Mouse (Mus musculus) MEL (cell line): Measurements from ENCODE around the gene Carnmt1. TPM values are rescaled to one million over a fixed set of nuclear protein-coding genes. Genes with fewer than 3 reads are reported as not detected.

Experiments
- DNase-seq: peaks from one replicate; pipeline ENCODE4 v3.0.0; 2011; ENCODE audit warnings: low read depth, low spot score
- H3K27ac ChIP-seq: 2 replicates; pipeline ENCODE4 v1.5.1; 2012; ENCODE audit warnings: low read depth, mild to moderate bottlenecking, control low read depth, low read length, moderate library complexity; ENCODE audit not compliant: control insufficient read depth
- H3K27me3 ChIP-seq, 2 experiments: fragments of 150-350 bp in 1 of 2; sonication (generic) in 1 of 2; 2 replicates each; pipeline ENCODE4 v1.6.1; 2012; ENCODE audit warnings: low read length in 2 of 2, mild to moderate bottlenecking in 2 of 2, improper control_type of control experiment in 1 of 2, moderate library complexity in 1 of 2; ENCODE audit not compliant: insufficient read depth in 2 of 2, control insufficient read depth in 1 of 2
- H3K36me3 ChIP-seq, 2 experiments: 2 replicates each; pipeline ENCODE4 v1.6.1; 2012 to 2014; ENCODE audit warnings: low read length in 2 of 2, improper control_type of control experiment in 1 of 2, inconsistent platforms in 1 of 2, mild to moderate bottlenecking in 1 of 2; ENCODE audit not compliant: insufficient read depth in 2 of 2, control insufficient read depth in 1 of 2
- H3K4me1 ChIP-seq, 2 experiments: fragments of 150-350 bp in 1 of 2; sonication (generic) in 1 of 2; 2 replicates each; pipeline ENCODE4 v1.6.1; 2012; ENCODE audit warnings: low read length in 2 of 2, improper control_type of control experiment in 1 of 2, mild to moderate bottlenecking in 1 of 2; ENCODE audit not compliant: insufficient read depth in 2 of 2, control insufficient read depth in 1 of 2
- H3K4me3 ChIP-seq, 2 experiments: fragments of 150-350 bp in 1 of 2; sonication (generic) in 1 of 2; 2 replicates each; pipeline ENCODE4 v1.5.1; 2012; ENCODE audit warnings: low read depth in 2 of 2, low read length in 2 of 2, mild to moderate bottlenecking in 2 of 2, moderate library complexity in 2 of 2, control low read depth in 1 of 2, improper control_type of control experiment in 1 of 2; ENCODE audit not compliant: control insufficient read depth in 1 of 2, insufficient read depth in 1 of 2
- H3K79me2 ChIP-seq: 2 replicates; pipeline ENCODE4 v1.6.1; 2012; ENCODE audit warnings: mild to moderate bottlenecking, low read length, moderate library complexity; ENCODE audit not compliant: control insufficient read depth, poor library complexity, insufficient read depth
- H3K9ac ChIP-seq: 2 replicates; pipeline ENCODE4 v1.6.1; 2012; ENCODE audit warnings: low read depth, mild to moderate bottlenecking, control low read depth, low read length, moderate library complexity; ENCODE audit not compliant: control insufficient read depth, poor library complexity, severe bottlenecking
- H3K9me3 ChIP-seq: fragments of 150-350 bp; sonication (generic); replicated peaks from 2 replicates; pipeline ENCODE4 v1.6.1; 2012; ENCODE audit warnings: mild to moderate bottlenecking, low read length, improper control_type of control experiment, moderate library complexity; ENCODE audit not compliant: insufficient read depth
- BHLHE40 ChIP-seq: IDR thresholded peaks from 2 replicates; pipeline ENCODE4 v1.6.1; 2012; ENCODE audit warnings: low read depth, mild to moderate bottlenecking, inconsistent platforms, low read length, improper control_type of control experiment, borderline replicate concordance
- CHD2 ChIP-seq: IDR thresholded peaks from 2 replicates; pipeline ENCODE4 v1.6.1; 2011; ENCODE audit warnings: low read length, improper control_type of control experiment
- CTCF ChIP-seq, 3 experiments: IDR thresholded peaks in 2 of 3; conservative IDR thresholded peaks in 1 of 3; 2 replicates each; pipeline ENCODE4 v1.5.1; 2011 to 2012; ENCODE audit warnings: low read length in 3 of 3, low read depth in 2 of 3, mild to moderate bottlenecking in 2 of 3, improper control_type of control experiment in 1 of 3, inconsistent platforms in 1 of 3, mixed read lengths in 1 of 3, moderate library complexity in 1 of 3; ENCODE audit not compliant: control insufficient read depth in 1 of 3, insufficient read depth in 1 of 3, poor library complexity in 1 of 3, severe bottlenecking in 1 of 3
- E2F4 ChIP-seq: IDR thresholded peaks from 2 replicates; pipeline ENCODE4 v1.6.1; 2011; ENCODE audit warnings: low read depth, low read length, improper control_type of control experiment, borderline replicate concordance
- ELF1 ChIP-seq: IDR thresholded peaks from 2 replicates; pipeline ENCODE4 v1.6.1; 2014; ENCODE audit warnings: low read depth, mild to moderate bottlenecking, inconsistent platforms, low read length, improper control_type of control experiment, moderate library complexity
- EP300 ChIP-seq, 2 experiments: IDR thresholded peaks; 2 replicates each; pipeline ENCODE4 v1.6.1; 2011; ENCODE audit warnings: improper control_type of control experiment in 2 of 2, low read length in 2 of 2, low read depth in 1 of 2, mild to moderate bottlenecking in 1 of 2
- ETS1 ChIP-seq: IDR thresholded peaks from 2 replicates; pipeline ENCODE4 v1.6.1; 2012; ENCODE audit warnings: low read depth, mild to moderate bottlenecking, inconsistent platforms, low read length, improper control_type of control experiment, moderate library complexity
- GATA1 ChIP-seq: IDR thresholded peaks from 2 replicates; pipeline ENCODE4 v1.6.1; 2011; ENCODE audit warnings: low read depth, low read length, improper control_type of control experiment
- HCFC1 ChIP-seq: IDR thresholded peaks from 2 replicates; pipeline ENCODE4 v1.6.1; 2012; ENCODE audit warnings: low read depth, mild to moderate bottlenecking, inconsistent platforms, low read length, improper control_type of control experiment, moderate library complexity
- JUND ChIP-seq: IDR thresholded peaks from 2 replicates; pipeline ENCODE4 v1.6.1; 2011; ENCODE audit warnings: low read depth, mild to moderate bottlenecking, improper control_type of control experiment, low read length
- KAT2A ChIP-seq: conservative IDR thresholded peaks from 2 replicates; pipeline ENCODE4 v1.6.1; 2012; ENCODE audit warnings: low read depth, low read length, improper control_type of control experiment, inconsistent platforms
- MAFK ChIP-seq: IDR thresholded peaks from 2 replicates; pipeline ENCODE4 v1.6.1; 2011; ENCODE audit warnings: low read depth, mild to moderate bottlenecking, low read length, improper control_type of control experiment, borderline replicate concordance
- MAX ChIP-seq: IDR thresholded peaks from 2 replicates; pipeline ENCODE4 v1.6.1; 2011; ENCODE audit warnings: low read length, improper control_type of control experiment
- MAZ ChIP-seq: IDR thresholded peaks from 2 replicates; pipeline ENCODE4 v1.6.1; 2012; ENCODE audit warnings: low read depth, mild to moderate bottlenecking, inconsistent platforms, low read length, improper control_type of control experiment
- MXI1 ChIP-seq: IDR thresholded peaks from 2 replicates; pipeline ENCODE4 v1.6.1; 2011; ENCODE audit warnings: mild to moderate bottlenecking, low read depth, low read length, improper control_type of control experiment
- MYB ChIP-seq: IDR thresholded peaks from 2 replicates; pipeline ENCODE4 v1.6.1; 2011; ENCODE audit warnings: mild to moderate bottlenecking, low read depth, low read length, improper control_type of control experiment
- MYC ChIP-seq: IDR thresholded peaks from 2 replicates; pipeline ENCODE4 v1.6.1; 2011; ENCODE audit warnings: low read depth, mild to moderate bottlenecking, low read length, improper control_type of control experiment, moderate library complexity
- NELFE ChIP-seq: IDR thresholded peaks from 2 replicates; pipeline ENCODE4 v1.6.1; 2011; ENCODE audit warnings: low read depth, low read length, improper control_type of control experiment
- NRF1 ChIP-seq: IDR thresholded peaks from 2 replicates; pipeline ENCODE4 v1.6.1; 2014; ENCODE audit warnings: low read depth, mild to moderate bottlenecking, inconsistent platforms, low read length, improper control_type of control experiment, moderate library complexity; ENCODE audit not compliant: poor library complexity, insufficient read depth, severe bottlenecking
- POLR2A ChIP-seq, 2 experiments: IDR thresholded peaks; 2 replicates each; pipeline ENCODE4 v1.6.1; 2011 to 2012; ENCODE audit warnings: low read length in 2 of 2, mild to moderate bottlenecking in 2 of 2, control low read depth in 1 of 2, improper control_type of control experiment in 1 of 2, low read depth in 1 of 2, moderate library complexity in 1 of 2; ENCODE audit not compliant: control insufficient read depth in 1 of 2, insufficient read depth in 1 of 2, poor library complexity in 1 of 2
- POLR2AphosphoS2 ChIP-seq: IDR thresholded peaks from 2 replicates; pipeline ENCODE4 v1.6.1; 2011; ENCODE audit warnings: low read length, improper control_type of control experiment
- POLR2AphosphoS5 ChIP-seq: IDR thresholded peaks from 2 replicates; pipeline ENCODE4 v1.6.1; 2012; ENCODE audit warnings: low read depth, borderline replicate concordance, mild to moderate bottlenecking, inconsistent platforms, low read length, moderate library complexity, mixed read lengths
- RAD21 ChIP-seq: IDR thresholded peaks from 2 replicates; pipeline ENCODE4 v1.6.1; 2011; ENCODE audit warnings: mild to moderate bottlenecking, low read depth, low read length, improper control_type of control experiment
- RCOR1 ChIP-seq: IDR thresholded peaks from 2 replicates; pipeline ENCODE4 v1.6.1; 2012; ENCODE audit warnings: low read depth, mild to moderate bottlenecking, inconsistent platforms, low read length, improper control_type of control experiment
- SIN3A ChIP-seq: IDR thresholded peaks from 2 replicates; pipeline ENCODE4 v1.6.1; 2012; ENCODE audit warnings: low read length, improper control_type of control experiment, inconsistent platforms
- SMC3 ChIP-seq: IDR thresholded peaks from 2 replicates; pipeline ENCODE4 v1.6.1; 2011; ENCODE audit warnings: low read depth, low read length, improper control_type of control experiment
- TAL1 ChIP-seq: IDR thresholded peaks from 2 replicates; pipeline ENCODE4 v1.6.1; 2012; ENCODE audit warnings: mild to moderate bottlenecking, inconsistent platforms, low read length, moderate library complexity, mixed read lengths
- TBP ChIP-seq: IDR thresholded peaks from 2 replicates; pipeline ENCODE4 v1.8.0; 2011; ENCODE audit warnings: low read depth, low read length, improper control_type of control experiment
- TCF12 ChIP-seq: IDR thresholded peaks from 2 replicates; pipeline ENCODE4 v1.6.1; 2014; ENCODE audit warnings: low read depth, mild to moderate bottlenecking, inconsistent platforms, low read length, improper control_type of control experiment, moderate library complexity
- UBTF ChIP-seq: IDR thresholded peaks from 2 replicates; pipeline ENCODE4 v1.6.1; 2012; ENCODE audit warnings: low read depth, mild to moderate bottlenecking, inconsistent platforms, low read length, improper control_type of control experiment, moderate library complexity, borderline replicate concordance; ENCODE audit not compliant: insufficient read depth
- USF1 ChIP-seq: IDR thresholded peaks from 2 replicates; pipeline ENCODE4 v1.6.1; 2014; ENCODE audit warnings: low read depth, mild to moderate bottlenecking, inconsistent platforms, low read length, improper control_type of control experiment, moderate library complexity
- USF2 ChIP-seq, 2 experiments: IDR thresholded peaks; 2 replicates each; pipeline ENCODE4 v1.6.1; 2011 to 2012; ENCODE audit warnings: improper control_type of control experiment in 2 of 2, low read length in 2 of 2, borderline replicate concordance in 1 of 2, inconsistent platforms in 1 of 2, low read depth in 1 of 2, mild to moderate bottlenecking in 1 of 2; ENCODE audit not compliant: insufficient read depth in 1 of 2
- ZC3H11A ChIP-seq: IDR thresholded peaks from 2 replicates; pipeline ENCODE4 v1.6.1; 2012; ENCODE audit warnings: low read depth, mild to moderate bottlenecking, inconsistent platforms, low read length, improper control_type of control experiment
- ZKSCAN1 ChIP-seq: IDR thresholded peaks from 2 replicates; pipeline ENCODE4 v1.6.1; 2012; ENCODE audit warnings: low read depth, mild to moderate bottlenecking, inconsistent platforms, low read length, improper control_type of control experiment, moderate library complexity
- ZMIZ1 ChIP-seq: IDR thresholded peaks from 2 replicates; pipeline ENCODE4 v1.6.1; 2012; ENCODE audit warnings: low read depth, mild to moderate bottlenecking, inconsistent platforms, low read length, improper control_type of control experiment, moderate library complexity
- ZNF384 ChIP-seq: IDR thresholded peaks from 2 replicates; pipeline ENCODE4 v1.6.1; 2012; ENCODE audit warnings: low read depth, mild to moderate bottlenecking, inconsistent platforms, low read length, improper control_type of control experiment
- polyA plus RNA-seq, 2 experiments: library from polyadenylated mRNA; stranded (reverse) in 1 of 2; unstranded in 1 of 2; fragments of >175 nt in 1 of 2; fragments of >200 nt in 1 of 2; gene quantifications; 2 replicates each; pipeline versions ENCODE4 v1.2.1 to v1.2.4; 2012; ENCODE audit warnings: low replicate concordance in 2 of 2, low read depth in 1 of 2; ENCODE audit not compliant: insufficient read length in 2 of 2, insufficient read depth in 1 of 2, missing spikeins in 1 of 2
- total RNA-seq: library from RNA; depleted of rRNA; stranded (reverse); fragments of 300-350 nt; gene quantifications from 2 replicates; pipeline ENCODE4 v1.2.3, GENCODE M21; 2012

The Carnmt1 gene
- total and polyA plus RNA-seq, 3 experiments, result 15.4 to 23.3 TPM; not detected in 1

DNA sequence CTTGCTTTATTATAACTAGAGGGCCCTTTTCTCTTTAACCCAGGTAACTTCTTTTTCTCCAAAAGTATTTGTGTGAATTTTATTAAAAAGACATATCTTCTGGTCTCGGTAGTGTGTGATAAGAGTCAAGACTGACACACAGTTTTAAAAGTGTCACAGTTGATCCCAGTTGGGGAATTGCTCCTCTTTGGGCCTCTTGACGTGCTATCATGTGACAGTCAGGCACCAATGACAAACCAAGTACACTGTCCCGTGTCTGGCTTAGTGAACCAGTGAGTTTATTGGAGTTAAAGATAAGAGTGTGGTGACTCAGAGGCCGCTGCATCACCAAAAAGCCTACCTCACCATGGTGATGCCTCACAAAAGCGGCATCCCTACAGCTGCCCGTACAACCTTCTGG is 26.5 kb upstream of the Carnmt1 start (continued):
- TF ChIP-seq USF1, result peak; percentile 97
- TF ChIP-seq MXI1, result peak; percentile 36; the same call in 1 of the 2 replicates

GRCm38 (mm10) chr19:18646397-18646796 is 24.2 kb upstream of the Carnmt1 start:
- Histone ChIP-seq H3K79me2 (no peaks in the 10 kb centered on the region; the same call in 1 of the 2 replicates), H3K27me3 (no peaks in the 10 kb centered on the region), H3K4me1 (peaks cover 46 to 56% of the 10 kb centered on the region in 2 experiments), H3K9ac (peak overlapping the region; percentile 59), H3K36me3 (peaks cover 3 to 72% of the 10 kb centered on the region in 2 experiments), H3K9me3 (no peaks in the 10 kb centered on the region), H3K27ac (peak overlapping the region; percentile 97), H3K4me3 (no peak overlapping the region)
- DNase-seq, result peak; percentile 83
- TF ChIP-seq GATA1 (no peak), ETS1 (peak; percentile 86), POLR2AphosphoS2 (no peak; the same call in 1 of the 2 replicates), MAX (no peak; the same call in none of the 2 replicates), EP300 (IDR thresholded peaks at IDR 0.05; ENCODE audit: low read depth in 1 of 2, low read length in 2 of 2) (peak; percentile 50 to 80; a peak in 2 of 4 replicates), POLR2AphosphoS5 (no peak), ZNF384 (no peak), HCFC1 (no peak), NRF1 (no peak), ELF1 (no peak), MXI1 (no peak), BHLHE40 (peak; percentile 44; the same call in 1 of the 2 replicates), MYC (no peak), RCOR1 (peak; percentile 92), CTCF (IDR thresholded peaks at IDR 0.05 in 2 of 3, conservative IDR thresholded peaks at IDR 0.05 in 1 of 3; ENCODE audit: control insufficient read depth in 1 of 3, insufficient read depth in 1 of 3, low read depth in 2 of 3, low read length in 3 of 3, poor library complexity in 1 of 3, severe bottlenecking in 1 of 3) (no peak), UBTF (no peak), CHD2 (no peak), JUND (no peak), USF2 (IDR thresholded peaks at IDR 0.05; ENCODE audit: borderline replicate concordance in 1 of 2, insufficient read depth in 1 of 2, low read depth in 1 of 2, low read length in 2 of 2) (no peak), SIN3A (no peak), SMC3 (no peak), USF1 (no peak), TBP (no peak), TAL1 (no peak), ZC3H11A (no peak), E2F4 (no peak), MYB (peak; percentile 78), POLR2A (IDR thresholded peaks at IDR 0.05; ENCODE audit: control insufficient read depth in 1 of 2, insufficient read depth in 1 of 2, low read depth in 1 of 2, low read length in 2 of 2, poor library complexity in 1 of 2) (no peak; a peak in 1 of 4 replicates), ZKSCAN1 (peak; percentile 71; the same call in 1 of the 2 replicates), KAT2A (no peak), NELFE (peak; percentile 37; the same call in 1 of the 2 replicates), ZMIZ1 (no peak), RAD21 (no peak), MAZ (no peak), TCF12 (peak; percentile 50; the same call in 1 of the 2 replicates), MAFK (peak; percentile 73)
